Mouse (Mus musculus) liver (tissue): Measurements from ENCODE around the gene Hcls1.

Experiments used
- DNase-seq: peaks from one replicate; pipeline ENCODE4 v3.0.0-alpha.2; 2020; ENCODE audit warnings: mixed read lengths

Gene Hcls1

GRCm38 (mm10) chr16:36989999-36990625 lies 55.3 kb downstream of the Hcls1 start, which contains the start of gene Fbxo40:
Fbxo40 (minus strand) TSS chr16:36990467.
- no peak for DNase-seq

- no peak for DNase-seq
These were observed 62.9 kb downstream of the Hcls1 start for GRCm38 (mm10) chr16:36997650-36998049.

- DNase-seq = no peak
These were observed 64.7 kb downstream of the Hcls1 start for GRCm38 (mm10) chr16:36999366-36999972.

GRCm38 (mm10) chr16:37009262-37009661 lies 74.5 kb downstream of the Hcls1 start:
- DNase-seq = no peak

GRCm38 (mm10) chr16:37010370-37010769 lies 75.6 kb downstream of the Hcls1 start:
- DNase-seq = no peak

- DNase-seq = peak; percentile 94
These were observed 76.5 kb downstream of the Hcls1 start, which contains the start of gene Polq for GRCm38 (mm10) chr16:37011061-37011921. Polq (plus strand) TSS chr16:37011786.

- no peak for DNase-seq
These were observed 77.1 kb downstream of the Hcls1 start for GRCm38 (mm10) chr16:37011922-37012289.

- DNase-seq = peak; percentile 9
These were observed 77.6 kb downstream of the Hcls1 start for GRCm38 (mm10) chr16:37012336-37012735.
